Mouse (Mus musculus) CD4-positive, CD25-positive, alpha-beta regulatory T cell, adult 2 months (primary cell): ENCODE results near the gene Map4k4.

Source experiments
- DNase-seq: peaks from one replicate; pipeline ENCODE4 v3.0.0-alpha.2; 2012; ENCODE audit warnings: low read depth, low spot score

The Map4k4 gene

DNA sequence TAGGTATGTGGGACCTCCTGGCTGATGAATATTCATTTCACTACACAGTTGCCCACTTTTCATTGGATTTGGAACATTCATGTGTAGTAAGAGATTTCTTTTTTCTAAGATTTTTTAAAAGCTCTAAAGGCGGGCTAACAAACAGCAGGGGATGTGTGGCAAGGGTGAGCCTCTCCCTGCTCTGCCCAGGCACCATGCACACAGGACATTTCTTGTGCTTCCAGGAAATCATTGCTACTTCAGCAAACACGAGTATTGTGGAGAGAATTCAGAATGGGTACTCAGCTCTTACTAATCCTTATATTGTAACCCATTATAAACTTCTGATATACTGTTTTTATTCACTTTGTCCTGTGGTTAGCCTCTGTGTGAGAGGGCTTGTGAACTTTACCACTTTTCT lies 94.9 kb downstream of the Map4k4 start:
- DNase-seq: no peak

DNA sequence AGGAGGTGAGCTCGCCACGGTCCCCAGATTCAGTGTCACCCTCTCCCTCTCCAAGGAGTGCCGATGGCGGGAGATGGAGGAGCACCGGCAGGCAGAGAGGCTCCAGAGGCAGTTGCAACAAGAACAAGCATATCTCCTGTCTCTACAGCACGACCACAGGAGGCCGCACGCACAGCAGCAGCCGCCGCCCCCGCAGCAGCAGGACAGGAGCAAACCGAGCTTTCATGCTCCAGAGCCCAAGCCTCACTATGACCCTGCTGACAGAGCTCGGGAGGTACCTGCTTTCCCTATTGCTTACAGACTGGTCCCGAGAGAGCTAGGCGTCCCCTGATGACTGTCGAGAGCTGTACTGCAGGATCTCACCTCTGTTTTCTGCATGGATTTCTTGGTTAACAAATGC lies 99.8 kb downstream of the Map4k4 start:
- no peak for DNase-seq

DNA sequence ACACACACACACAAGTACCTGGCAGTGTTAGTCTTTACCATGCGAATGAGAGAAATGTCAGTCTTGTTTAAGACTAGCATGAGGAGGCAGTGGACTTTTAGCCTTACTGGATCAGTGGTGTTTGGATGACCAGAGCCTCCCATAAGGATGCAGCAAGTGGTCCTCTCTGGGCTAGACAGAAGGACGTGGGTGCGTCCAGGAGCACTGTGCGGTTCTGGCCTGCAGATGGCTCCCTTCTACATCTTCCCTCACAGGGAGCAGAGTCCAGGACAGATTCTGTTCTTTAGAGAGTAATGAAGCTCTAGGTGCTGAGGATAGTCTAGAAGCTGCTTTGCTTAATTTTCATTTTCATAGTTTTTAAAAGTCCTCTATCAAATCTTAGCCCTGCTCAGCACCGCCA lies 100.2 kb downstream of the Map4k4 start:
- peak; percentile 35 for DNase-seq

DNA sequence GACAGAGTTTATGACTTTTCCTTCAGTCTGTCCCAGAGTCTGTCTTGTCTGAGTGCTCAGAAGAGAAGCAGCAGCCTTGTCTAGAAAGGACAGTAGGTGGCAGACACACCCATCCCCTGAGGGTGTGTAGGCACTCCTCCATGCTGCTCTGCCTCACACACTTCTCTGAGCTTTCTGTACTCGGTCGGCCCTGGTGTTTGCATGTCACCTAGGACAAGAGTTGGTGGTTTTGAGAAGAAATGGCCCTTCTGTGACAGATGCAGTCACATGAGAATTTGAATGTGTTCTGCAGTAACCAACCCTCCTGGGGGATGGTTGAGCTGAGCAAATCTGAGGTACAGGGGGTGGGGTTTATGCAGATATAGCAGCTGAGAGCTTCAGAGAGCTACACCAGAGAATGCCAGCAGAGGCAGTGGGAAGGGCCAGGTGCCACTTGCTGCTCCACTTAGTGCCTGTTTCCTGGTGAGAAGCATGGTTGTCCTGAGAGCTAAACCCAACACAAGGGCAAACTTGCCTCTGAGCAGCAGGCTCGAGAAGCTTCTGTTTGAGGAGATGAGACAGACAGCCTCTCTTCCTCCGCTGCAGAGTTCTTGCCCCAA lies 101.5 kb downstream of the Map4k4 start:
- DNase-seq: peak; percentile 51

DNA sequence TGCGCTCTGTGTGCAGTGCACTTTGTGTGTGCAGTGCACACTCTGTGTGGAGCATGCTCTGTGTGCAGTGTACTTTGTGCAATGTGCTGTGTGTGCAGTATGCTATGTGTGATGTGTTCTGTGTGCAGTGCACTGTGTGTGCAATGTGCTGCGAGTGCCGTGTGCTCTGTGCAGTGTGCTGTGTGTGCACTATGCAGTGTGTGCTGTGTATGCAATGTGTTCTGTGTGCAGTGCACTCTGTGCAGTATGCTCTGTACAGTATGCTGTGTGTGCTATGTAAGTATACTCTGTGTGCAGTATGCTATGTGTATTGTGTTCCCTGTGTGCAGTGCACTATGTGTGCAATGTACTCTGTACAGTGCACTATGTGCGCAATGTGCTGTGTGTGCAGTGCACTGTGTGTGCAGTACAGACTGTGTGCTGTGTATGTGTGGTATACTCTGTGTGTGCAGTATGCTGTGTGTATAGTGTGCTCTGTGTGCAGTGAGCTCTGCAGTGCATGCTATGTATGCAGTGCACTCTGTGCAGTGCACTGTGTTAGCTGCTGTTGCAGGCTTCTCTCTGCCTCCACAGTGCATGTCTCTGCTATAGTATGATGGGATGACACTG lies 105.4 kb downstream of the Map4k4 start:
- no peak for DNase-seq

DNA sequence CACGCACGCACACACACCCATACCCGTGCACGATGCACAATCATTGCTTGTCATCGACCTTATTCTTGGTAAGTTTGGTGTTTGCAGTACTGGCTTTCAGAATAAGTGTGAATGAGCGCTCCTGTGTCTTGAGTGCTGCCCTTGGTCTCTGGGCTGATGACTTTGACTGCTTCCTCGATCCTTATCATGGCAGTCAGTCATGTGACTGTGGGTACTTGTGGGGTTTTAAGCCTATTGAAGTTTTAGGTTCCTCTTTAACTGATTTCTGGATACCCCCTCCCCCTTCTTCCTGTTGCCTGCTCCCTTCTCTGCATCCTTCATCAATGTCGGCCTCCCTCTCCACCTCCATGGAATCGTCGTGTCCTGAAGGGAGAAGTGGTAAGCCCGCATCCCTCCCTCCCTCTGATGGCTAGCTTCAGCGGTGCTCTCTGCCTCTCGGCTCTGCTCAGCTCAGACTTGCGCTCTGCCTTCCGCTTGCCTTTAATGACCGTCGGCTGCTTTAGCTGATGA lies 107.3 kb downstream of the Map4k4 start:
- peak; percentile 56 for DNase-seq

DNA sequence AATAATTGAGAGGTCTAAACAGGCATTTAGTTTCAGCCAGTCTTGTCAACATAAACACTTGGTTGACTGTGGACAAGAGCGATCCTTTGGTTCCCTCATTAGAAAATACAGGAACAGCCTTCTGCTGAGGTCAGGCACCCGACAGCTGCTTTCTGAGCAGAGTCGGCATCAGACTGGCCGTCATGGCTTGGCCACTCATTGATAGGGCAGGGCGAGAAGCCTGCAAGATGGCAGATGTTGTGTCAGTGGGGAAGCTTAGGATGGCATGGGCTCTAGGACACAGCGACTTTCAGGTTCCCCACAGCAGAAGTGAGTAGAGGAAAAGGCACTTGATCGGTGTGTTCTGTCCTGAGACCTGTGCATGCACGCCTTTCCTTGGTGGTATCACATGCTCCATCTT lies 112.0 kb downstream of the Map4k4 start:
- no peak for DNase-seq

DNA sequence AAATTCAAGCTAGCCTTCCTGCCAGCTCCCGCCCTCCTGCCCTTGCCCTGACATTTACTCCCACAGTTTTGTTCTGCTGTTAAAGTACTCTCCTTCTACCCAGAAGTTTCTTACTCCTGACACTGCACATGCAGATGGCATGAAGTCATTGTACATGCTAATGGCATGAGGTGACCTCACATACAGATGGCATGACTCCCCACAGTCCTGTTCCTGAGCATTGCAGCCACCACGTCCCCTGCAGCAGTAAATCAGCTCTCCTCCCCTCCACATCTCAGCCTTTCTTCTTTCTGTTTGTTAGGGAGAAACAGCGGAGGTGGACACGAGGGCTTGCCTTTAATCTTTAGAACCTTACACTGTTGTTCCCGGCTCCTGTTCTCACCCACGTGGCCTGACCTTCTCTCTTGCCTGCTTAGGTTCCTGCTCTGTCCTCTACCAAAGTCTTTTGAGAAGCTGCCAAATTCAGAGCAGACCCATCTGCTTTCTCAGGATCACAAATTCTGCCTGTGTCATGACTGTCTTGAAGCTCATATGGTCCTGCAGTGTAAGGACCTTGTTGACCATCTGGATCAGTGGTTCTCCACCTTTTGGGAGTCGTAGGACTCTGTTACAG lies 114.5 kb downstream of the Map4k4 start:
- no peak for DNase-seq

DNA sequence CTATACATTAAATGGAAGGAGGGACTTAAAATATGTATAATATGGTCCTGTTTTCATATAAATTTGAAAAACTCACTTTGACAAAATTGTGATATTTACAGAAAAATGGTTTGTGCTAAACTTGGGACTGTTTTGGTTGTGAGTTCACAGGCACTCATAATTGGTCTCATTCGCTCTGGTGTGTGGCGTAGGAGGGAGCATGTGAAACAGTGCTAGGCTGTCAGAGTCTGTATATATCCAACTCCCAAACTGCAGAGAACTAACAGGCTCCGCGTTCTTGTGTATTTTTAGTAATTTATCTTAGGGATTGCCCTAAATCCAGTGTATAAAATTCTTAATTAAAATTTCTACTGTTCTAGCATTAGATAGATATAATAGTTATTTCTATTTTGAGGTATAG lies 120.9 kb downstream of the Map4k4 start:
- DNase-seq: no peak

DNA sequence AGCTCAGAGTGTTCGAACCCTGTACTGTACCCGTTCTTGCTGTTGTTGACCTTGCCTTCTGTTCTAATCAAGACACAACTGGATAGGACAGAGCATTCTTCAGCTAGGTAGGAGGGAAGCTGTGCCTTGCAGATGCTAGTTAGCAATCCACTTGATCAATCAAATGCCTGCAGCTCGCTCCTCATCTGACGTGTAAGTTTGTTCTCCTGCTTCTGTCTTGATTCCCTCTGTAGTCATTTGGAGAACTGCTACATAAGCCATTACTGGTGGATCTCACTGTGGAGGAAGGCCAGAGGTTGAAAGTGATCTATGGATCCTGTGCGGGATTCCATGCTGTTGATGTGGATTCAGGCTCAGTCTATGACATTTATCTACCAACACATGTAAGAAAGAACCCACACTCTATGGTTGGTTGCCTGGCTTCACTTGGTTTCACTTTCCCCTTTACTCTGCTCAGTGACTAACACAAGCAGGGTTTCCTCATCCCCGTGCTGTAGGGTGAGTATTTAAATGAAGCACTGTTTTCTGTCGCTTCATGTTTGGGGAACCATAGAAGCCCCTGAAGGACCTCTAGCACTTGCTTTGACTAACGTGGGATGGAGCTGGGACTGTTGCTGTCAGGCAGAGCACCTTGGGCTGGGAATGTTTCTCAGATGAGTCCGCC lies 121.9 kb downstream of the Map4k4 start:
- peak; percentile 61 for DNase-seq

DNA sequence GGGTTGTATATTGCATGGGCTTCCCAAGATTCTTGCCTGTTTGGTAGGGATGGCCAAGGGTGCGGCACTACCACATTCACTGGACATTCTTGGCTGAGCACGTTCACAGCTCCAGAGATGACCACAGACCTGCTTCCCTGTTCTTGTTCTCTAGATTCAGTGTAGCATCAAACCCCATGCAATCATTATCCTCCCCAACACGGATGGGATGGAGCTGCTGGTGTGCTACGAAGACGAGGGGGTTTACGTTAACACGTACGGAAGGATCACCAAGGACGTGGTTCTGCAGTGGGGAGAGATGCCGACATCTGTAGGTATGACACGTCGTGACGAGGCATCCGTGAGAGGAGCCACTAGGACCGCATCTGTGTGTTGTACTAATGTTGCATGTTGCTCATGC lies 122.5 kb downstream of the Map4k4 start:
- no peak for DNase-seq

DNA sequence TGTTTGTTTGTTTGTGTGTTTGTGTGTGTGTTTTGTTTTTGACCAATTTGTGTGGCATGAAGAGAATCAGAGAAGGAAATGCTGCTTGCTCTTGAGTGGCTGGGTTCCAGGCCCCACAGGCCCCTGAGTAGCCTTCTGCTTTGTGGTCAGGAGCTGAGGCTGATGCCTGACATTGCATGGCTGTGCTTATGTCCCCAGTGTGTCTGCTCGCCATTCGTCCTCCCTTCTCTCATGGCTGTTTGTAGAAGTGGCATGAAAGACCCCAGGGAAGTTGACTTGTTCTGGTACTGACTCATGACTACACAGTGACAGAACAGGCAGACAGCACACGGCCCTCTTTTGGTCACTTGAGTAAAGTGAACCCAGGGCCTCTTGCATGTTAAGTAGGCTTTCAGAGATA lies 123.0 kb downstream of the Map4k4 start:
- no peak for DNase-seq

DNA sequence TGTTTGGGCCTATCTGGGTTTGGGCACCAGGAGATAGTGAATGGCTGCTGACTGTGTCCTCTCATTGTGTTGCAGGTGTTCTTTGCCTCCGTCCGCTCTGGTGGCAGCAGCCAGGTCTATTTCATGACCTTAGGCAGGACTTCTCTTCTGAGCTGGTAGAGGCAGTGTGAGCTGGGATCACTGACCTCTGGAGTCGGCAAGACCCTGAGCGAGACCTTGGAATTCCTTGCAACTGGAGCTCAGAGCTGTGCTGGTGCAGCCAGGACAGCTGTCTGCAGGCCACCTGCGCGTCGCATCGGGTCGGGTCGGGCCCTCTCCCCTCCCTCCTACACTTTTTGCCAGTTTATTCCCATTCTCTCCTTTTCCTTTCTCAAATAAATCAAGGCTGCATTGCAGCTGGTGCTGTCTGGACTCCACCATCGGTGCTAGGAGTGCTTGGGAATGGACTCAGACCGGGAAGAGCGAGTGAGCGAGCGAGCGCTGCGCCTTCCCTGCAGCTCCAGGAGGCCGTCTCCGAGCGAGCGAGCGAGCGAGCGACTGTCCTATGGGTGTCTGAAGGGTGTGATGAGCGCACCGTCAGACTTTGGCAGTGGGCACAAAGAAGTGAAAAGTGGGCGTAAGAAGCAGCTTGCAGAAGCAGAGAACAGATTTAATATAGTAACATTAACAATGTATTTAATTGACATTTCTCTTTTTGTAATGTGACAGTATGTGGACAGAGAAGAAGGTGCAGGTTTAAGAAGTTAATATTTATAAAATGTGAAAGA lies 124.0 kb downstream of the Map4k4 start:
- DNase-seq: no peak

DNA sequence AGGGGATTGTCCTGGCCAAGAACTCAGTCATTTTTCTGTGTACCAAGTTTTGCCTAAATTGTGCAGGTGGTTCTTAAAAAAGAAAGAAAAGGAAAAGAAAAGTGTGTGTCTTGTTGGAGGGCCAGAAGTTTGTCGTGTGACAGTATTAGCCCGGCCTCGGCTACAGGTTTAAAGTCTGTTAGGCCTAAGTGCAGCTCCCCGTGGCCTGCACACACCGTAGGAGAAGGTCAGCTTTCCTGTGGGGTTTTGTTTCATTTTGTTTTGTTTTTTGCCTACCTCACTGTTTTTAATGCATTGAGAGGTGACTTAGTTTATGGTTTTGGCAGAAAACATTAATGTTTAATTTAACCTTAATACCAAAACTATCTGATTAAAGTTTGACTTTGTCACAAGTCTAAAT lies 124.7 kb downstream of the Map4k4 start:
- DNase-seq: no peak

DNA sequence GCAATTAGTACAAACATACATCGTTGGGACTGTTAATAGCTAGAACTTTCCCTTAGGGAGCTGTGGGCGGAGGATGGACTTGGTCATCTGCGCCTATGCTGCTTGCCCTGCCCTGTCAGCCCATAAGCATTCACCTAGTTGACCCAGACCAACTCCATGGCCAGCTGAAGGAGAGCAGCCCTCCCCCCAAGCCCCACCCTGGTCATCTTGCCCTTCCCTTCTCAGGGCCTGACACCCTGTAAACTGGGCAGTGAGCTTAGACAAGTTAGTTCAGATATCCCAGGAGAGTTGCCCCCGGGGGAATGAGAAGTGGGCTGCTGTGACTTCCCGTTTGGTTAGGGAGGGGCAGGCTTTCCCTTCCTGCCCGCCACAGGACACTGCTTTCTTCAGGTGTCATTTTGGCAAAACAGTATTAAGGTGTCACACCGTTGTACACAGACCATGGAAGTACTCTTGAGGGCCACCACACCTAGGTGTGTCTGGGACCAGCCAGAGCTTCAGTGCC lies 126.5 kb downstream of the Map4k4 start:
- no peak for DNase-seq

DNA sequence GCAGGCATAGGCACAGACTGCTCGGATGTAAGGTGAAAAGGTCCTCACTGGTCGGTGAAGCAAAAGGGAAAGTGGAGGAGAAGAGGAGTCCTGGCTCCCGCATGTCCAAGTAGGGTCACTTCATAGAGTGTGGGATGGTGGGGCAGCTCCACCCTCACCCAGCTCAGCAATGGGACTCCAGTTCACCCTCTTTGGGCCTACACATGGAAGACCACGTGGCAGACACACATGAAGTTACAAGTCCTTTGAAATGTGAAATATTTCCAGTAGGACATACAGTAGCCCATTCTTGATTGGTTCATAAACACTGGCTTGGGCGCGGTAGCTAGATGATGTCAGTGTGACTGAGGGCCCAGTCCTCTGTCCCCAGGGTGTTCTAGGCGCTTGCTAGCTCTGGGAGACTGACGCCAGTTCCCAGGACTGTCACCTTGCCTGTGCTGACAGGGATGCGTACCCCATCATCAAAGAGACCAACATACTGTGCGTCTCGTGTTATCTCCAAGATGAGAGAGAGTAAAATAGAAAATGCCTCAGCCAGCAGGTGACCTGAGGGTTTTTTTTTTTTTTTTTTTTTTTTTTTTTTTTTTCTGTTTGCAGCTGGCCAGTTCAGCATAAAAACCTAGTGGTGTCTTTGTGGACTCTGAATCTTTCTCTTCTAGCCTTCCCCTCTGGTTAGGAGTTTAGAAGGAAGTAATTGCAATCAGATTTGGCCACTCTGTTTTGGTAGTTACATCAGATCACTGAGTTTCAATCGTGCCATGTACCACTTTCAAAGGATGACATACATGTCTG lies 127.7 kb downstream of the Map4k4 start:
- DNase-seq: no peak

DNA sequence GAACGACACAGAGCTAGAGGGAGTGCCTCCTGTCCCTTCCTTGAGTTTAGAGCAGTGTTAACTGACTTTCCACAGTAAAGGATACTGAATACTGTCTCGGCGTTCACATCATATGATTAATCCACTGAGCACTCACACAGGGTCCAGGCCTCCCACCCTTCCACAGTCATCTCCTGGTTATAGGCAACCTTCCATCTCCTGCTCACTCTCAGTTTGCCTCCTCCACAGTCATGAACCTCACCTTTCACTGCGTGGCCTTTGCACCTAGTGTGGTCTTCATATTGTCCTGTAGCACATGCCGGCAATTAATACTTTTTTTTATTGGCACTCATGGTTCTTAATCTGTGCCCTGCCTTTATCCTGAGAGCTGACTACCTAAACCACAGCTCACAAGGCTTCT lies 128.9 kb downstream of the Map4k4 start:
- no peak for DNase-seq

DNA sequence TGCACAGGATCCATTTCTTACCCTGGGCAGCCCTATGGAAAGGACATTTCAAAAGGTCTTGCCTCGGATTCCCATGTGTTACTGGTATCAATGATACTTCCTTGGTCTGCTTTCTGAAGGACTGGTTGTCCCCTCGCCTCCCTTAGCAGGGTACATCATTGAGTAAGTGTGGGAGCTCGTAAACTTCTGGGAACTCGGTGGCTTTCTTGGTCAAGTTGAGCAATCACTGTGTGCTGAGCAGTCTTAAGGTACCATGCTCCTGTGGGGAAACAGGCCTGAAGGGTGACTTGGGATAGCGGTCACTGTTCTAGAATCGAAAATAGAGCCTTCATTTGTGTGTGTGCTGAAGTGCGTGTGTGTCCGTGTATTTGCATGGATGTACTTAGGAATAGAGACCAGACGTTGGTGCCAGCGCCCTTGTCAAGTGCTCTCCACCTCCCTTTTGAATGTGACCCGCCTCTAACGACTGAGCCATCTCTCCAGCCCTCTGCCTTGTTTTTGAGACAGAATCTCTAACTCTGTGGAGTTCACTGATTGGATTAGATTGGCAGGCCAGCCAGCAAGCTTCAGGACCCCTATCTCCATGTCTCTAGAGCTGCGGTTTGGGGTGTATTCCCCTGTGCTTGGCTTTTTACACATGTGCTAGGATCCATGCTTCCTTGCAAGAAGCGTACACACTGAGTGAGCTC lies 129.7 kb downstream of the Map4k4 start:
- no peak for DNase-seq

DNA sequence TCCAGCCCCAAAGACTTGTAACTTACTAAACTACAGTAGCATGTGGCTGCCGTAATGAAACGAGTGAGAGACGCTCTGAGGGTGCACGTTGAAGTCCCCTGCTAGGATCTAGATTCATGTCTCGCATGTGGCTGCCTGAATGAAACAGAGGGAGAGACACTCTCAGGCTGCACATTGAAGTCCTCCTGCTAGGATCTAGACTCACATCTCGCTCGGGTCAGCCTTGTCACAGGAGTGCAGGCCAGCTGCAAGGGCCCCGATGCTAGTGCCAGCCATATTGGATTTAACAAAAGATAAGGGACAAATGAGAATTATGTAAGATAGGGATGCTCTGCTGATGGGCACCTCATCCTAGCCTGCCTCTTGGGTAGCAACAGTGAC lies 130.3 kb downstream of the Map4k4 start:
- no peak for DNase-seq

DNA sequence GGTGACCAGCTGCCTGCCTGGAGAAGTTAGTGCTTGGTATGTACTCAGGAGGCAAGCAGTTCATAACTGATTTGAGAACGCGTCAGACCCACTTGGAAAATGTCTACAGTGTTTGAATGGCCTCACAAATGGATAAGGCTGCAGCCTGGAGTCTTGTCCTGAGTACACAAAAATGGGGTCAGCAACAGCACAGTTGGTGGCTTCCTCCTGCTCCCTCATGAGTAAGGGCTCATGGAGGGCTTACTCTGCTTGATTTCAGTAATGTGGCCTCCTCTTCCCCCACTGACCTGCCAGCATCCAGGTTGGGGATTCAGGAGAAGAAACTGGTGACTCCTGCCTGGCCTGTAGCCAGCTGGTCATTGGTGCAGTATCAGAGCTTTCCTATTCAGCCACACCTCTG lies 130.9 kb downstream of the Map4k4 start:
- DNase-seq: no peak
